Mouse (Mus musculus): ENCODE data around the gene Herc1. TPM values are rescaled to one million over a fixed set of nuclear protein-coding genes. Genes with fewer than 3 reads are reported as not detected.

Herc1 gene
- total RNA-seq, 2 experiments from 2014 or later = 28.5 to 31.8 TPM

GRCm38 (mm10) chr9:66521595-66521994 lies 171.3 kb downstream of the Herc1 start:
- no peak for DNase-seq

- no peak for DNase-seq
These were observed 192.5 kb downstream of the Herc1 start for GRCm38 (mm10) chr9:66542785-66543184.

Other genes starting within 250 kb of the Herc1 start
- 10 to 100 TPM; 14.0 to 16.7 TPM for gene Snx1, start 223.9 kb upstream of the Herc1 start, total RNA-seq (2021)
- gene Ciao2a, start 223.8 kb upstream of the Herc1 start, total RNA-seq (2021) = 10 to 100 TPM; 42.1 to 47.7 TPM
- 10 to 100 TPM; 25.7 to 27.9 TPM for gene Dapk2, start 192.2 kb upstream of the Herc1 start, total RNA-seq (2021)
- gene Fbxl22, start 164.1 kb downstream of the Herc1 start, total RNA-seq (2021) = 1 to 10 TPM; 3.5 to 7.0 TPM
- gene Usp3, start 242.7 kb downstream of the Herc1 start, total RNA-seq (2021) = 10 to 100 TPM; 12.8 to 15.4 TPM

Data from gastrocnemius, postnatal 25 days (tissue).